Mouse (Mus musculus) heart, postnatal 0 days (tissue): Measurements from ENCODE around the gene Mrpl20. TPM values are rescaled to one million over a fixed set of nuclear protein-coding genes. Genes with fewer than 3 reads are reported as not detected.

Experiments used
- ATAC-seq: fragments of 200-750 bp; cut with Nextera tagmentation; 2 replicates; pipeline ENCODE4 v1.8.0; 2017; ENCODE audit warnings: low read depth, moderate number of reproducible peaks, moderate library complexity; ENCODE audit not compliant: insufficient read depth
- DNase-seq: peaks from one replicate; pipeline ENCODE4 v3.0.0-alpha.2; 2016; ENCODE audit warnings: low spot score
- H3K27ac ChIP-seq: fragments of 300-500 bp; sonication (generic); 2 replicates; pipeline ENCODE4 v1.5.1; 2014; ENCODE audit warnings: low read depth, mild to moderate bottlenecking
- H3K27me3 ChIP-seq: fragments of 300-500 bp; sonication (generic); 2 replicates; pipeline ENCODE4 v1.6.1; 2014; ENCODE audit warnings: low read length, mixed read lengths; ENCODE audit not compliant: control insufficient read depth, insufficient read depth
- H3K36me3 ChIP-seq: fragments of 300-500 bp; sonication (generic); replicated peaks from 2 replicates; pipeline ENCODE4 v1.6.1; 2014; ENCODE audit warnings: low read length, mixed read lengths; ENCODE audit not compliant: control insufficient read depth, insufficient read depth
- H3K4me1 ChIP-seq: fragments of 300-500 bp; sonication (generic); 2 replicates; pipeline ENCODE4 v1.6.1; 2014; ENCODE audit warnings: antibody characterized with exemption; ENCODE audit not compliant: control insufficient read depth, insufficient read depth
- H3K4me2 ChIP-seq: fragments of 300-500 bp; sonication (generic); 2 replicates; pipeline ENCODE4 v1.6.1; 2014; ENCODE audit warnings: low read depth, mild to moderate bottlenecking, low read length, moderate library complexity
- H3K4me3 ChIP-seq: fragments of 300-500 bp; sonication (generic); 2 replicates; pipeline ENCODE4 v1.5.1; 2014; ENCODE audit warnings: low read depth, low read length
- H3K9ac ChIP-seq: fragments of 300-500 bp; sonication (generic); replicated peaks from 2 replicates; pipeline ENCODE4 v1.6.1; 2014; ENCODE audit warnings: low read depth, low read length, mixed read lengths
- H3K9me3 ChIP-seq: fragments of 300-500 bp; sonication (generic); replicated peaks from 2 replicates; pipeline ENCODE4 v1.6.1; 2016; ENCODE audit warnings: low read length; ENCODE audit not compliant: control insufficient read depth
- CTCF ChIP-seq: IDR thresholded peaks from 2 replicates; pipeline ENCODE4 v1.5.1; 2016; ENCODE audit warnings: antibody characterized with exemption, control low read depth, low read depth
- EP300 ChIP-seq: IDR thresholded peaks from 2 replicates; pipeline ENCODE4 v1.6.1; 2016; ENCODE audit warnings: antibody characterized with exemption, low read depth
- WGBS: fragments of 180-500 bp; shearing (Covaris S2); extraction: QIAGEN DNeasy Blood & Tissue Kit; methylation state at CpG from one replicate; pipeline ENCODE4 v1.1.7; 2014; 5-methylcytosine and 5-hydroxymethylcytosine counted together
- polyA plus RNA-seq: library from polyadenylated mRNA; unstranded; fragments of >200 nt; fragmentation: Nextera tagmentation; extraction: Ambion mirVana; gene quantifications from 2 replicates; pipeline ENCODE4 v1.2.1, GENCODE M21; 2015
- total RNA-seq: library from RNA; depleted of rRNA; stranded (reverse); fragments of >200 nt; gene quantifications from 2 replicates; pipeline ENCODE4 v1.2.3, GENCODE M21; 2014; ENCODE audit warnings: low replicate concordance

Mrpl20 gene
- total and polyA plus RNA-seq, 2 experiments from 2014 or later, result 91.4 to 207 TPM

DNA sequence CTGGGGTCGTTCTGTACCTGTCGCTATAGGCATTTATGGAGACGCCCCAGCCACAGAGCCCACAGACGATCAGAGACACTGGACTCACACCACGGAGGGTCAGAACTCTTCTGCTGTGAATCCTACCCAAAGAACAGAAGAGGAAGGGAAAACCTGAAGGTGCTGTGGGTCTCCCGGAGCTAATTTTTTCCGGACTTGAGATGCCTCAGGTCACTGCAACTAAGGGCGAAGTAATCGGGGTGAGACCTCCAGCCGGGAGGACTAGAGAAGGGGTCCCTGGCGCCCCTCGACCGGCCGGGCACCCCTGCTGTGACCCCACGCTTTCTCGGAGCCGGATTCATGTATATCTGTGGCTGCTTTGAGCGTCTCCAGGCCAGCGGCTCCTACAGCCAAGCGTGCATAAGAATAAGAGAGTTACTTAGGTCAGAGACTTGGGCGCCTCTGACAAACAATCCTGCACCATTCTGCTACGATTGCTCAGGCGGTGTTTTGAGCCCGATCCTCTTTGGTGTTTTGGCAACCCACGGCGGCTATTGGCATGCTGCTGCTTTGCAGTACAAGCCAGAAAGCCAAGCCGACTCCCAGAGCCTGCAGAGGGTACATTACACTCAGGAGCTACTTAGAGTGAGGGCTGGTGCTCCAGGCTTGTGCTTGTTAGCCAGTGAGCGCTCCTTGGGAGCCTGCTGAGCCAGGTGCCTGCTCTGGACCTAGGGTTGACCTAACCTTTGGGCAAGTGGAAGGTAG, 41.1 kb upstream of the Mrpl20 start:
- DNase-seq, result no peak
- ATAC-seq, result no peak
- Histone ChIP-seq H3K4me2 (peak overlapping the region; percentile 94), H3K4me1 (peaks cover 36% of the 10 kb centered on the region), H3K4me3 (peak overlapping the region; percentile 66), H3K27ac (peak overlapping the region; percentile 59), H3K27me3 (no peaks in the 10 kb centered on the region), H3K36me3 (peaks cover 12% of the 10 kb centered on the region), H3K9ac (peak overlapping the region; percentile 65), H3K9me3 (no peaks in the 10 kb centered on the region)
- TF ChIP-seq EP300 (no peak), CTCF (no peak)
- WGBS, result 2% methylated on average over 28 of the region's 28 CpGs

DNA sequence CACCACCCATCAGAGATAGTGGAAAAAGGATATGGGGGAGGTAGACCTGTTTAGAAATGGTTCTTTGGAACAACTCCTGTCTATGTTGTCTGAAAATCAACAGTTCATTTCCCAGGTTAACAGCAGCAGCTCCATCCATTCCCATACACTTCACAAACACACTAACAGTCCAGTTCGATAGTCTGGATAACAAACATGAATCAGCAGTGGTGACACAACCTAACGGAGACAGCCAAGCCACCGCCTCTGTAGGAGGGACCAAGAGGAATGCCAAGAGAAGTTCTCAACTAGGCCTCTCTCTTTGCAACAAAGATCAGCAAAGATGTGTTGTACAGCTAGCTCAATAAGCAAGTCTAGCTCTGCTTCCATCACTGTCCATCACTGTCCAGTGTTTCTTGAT, 40.3 kb upstream of the Mrpl20 start:
- ATAC-seq, result no peak
- WGBS, result 72% methylated on average over 3 of the region's 3 CpGs

GRCm38 (mm10) chr4:155769496-155769879, 33.2 kb upstream of the Mrpl20 start:
- H3K4me1 ChIP-seq, result peaks cover 4% of the 10 kb centered on the region; the same call in 1 of the 2 replicates
- H3K4me3 ChIP-seq, result peak overlapping the region; percentile 51; the same call in 1 of the 2 replicates
- no peaks in the 10 kb centered on the region for H3K36me3 ChIP-seq
- no peak for TF ChIP-seq CTCF
- TF ChIP-seq EP300, result no peak
- peak overlapping the region; percentile 87; the same call in 1 of the 2 replicates for H3K4me2 ChIP-seq
- H3K9ac ChIP-seq, result peak overlapping the region; percentile 71; the same call in 1 of the 2 replicates
- DNase-seq (no peak), ATAC-seq (no peak)
- no peaks in the 10 kb centered on the region for H3K9me3 ChIP-seq
- H3K27ac ChIP-seq, result no peak overlapping the region
- 65% methylated on average over 5 of the region's 5 CpGs for WGBS
- peaks cover 5% of the 10 kb centered on the region; the same call in 1 of the 2 replicates for H3K27me3 ChIP-seq

More for the DNA sequence above, 40.3 kb upstream of the Mrpl20 start:
- Histone ChIP-seq H3K36me3 (peaks cover 6% of the 10 kb centered on the region; the same call in 1 of the 2 replicates), H3K9ac (no peak overlapping the region), H3K4me2 (no peak overlapping the region), H3K27ac (no peak overlapping the region), H3K4me1 (peaks cover 29% of the 10 kb centered on the region), H3K27me3 (no peaks in the 10 kb centered on the region), H3K9me3 (no peaks in the 10 kb centered on the region), H3K4me3 (no peak overlapping the region)
- TF ChIP-seq EP300, result no peak
- DNase-seq, result no peak

GRCm38 (mm10) chr4:155769880-155770512, 32.7 kb upstream of the Mrpl20 start:
- Histone ChIP-seq H3K27ac (peak overlapping the region; percentile 77), H3K27me3 (peaks cover 5% of the 10 kb centered on the region; the same call in 1 of the 2 replicates), H3K9me3 (no peaks in the 10 kb centered on the region), H3K4me3 (peak overlapping the region; percentile 51), H3K36me3 (no peaks in the 10 kb centered on the region), H3K9ac (peak overlapping the region; percentile 71), H3K4me2 (peak overlapping the region; percentile 87), H3K4me1 (peaks cover 9% of the 10 kb centered on the region)
- DNase-seq, result peak; percentile 81
- ATAC-seq, result peak; percentile 90
- 2% methylated on average over 39 of the region's 39 CpGs for WGBS
- no peak for TF ChIP-seq EP300
- peak; percentile 98 for TF ChIP-seq CTCF

DNA sequence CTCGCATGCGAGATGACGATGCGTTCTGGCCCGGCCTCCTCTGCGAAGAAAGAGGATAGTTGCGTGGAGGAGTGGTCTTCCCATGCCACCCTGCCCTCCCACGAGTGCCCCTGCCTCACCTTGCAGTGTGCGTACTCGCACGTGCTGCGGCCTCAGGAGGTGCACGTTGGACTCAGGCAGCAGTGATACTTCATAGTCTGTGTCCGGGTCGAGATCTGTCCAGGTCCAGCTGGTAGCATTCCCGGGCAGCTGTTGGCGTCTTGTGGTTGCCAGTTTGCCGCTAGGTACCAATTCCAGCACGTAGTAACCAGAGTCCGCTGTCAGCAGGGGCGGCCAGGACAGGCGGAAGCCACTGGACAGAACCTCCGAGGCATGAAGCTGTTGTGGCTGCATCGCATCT, 32.1 kb upstream of the Mrpl20 start:
- Histone ChIP-seq H3K27ac (no peak overlapping the region), H3K4me3 (peak overlapping the region; percentile 51), H3K9me3 (no peaks in the 10 kb centered on the region), H3K4me2 (peak overlapping the region; percentile 87), H3K9ac (peak overlapping the region; percentile 71; the same call in 1 of the 2 replicates), H3K36me3 (no peaks in the 10 kb centered on the region), H3K4me1 (peaks cover 15% of the 10 kb centered on the region), H3K27me3 (peaks cover 5% of the 10 kb centered on the region; the same call in 1 of the 2 replicates)
- TF ChIP-seq EP300, result no peak
- no peak for TF ChIP-seq CTCF
- WGBS, result 43% methylated on average over 24 of the region's 24 CpGs
- ATAC-seq, result no peak
- DNase-seq, result no peak
